Mouse (Mus musculus): ENCODE measurements around the gene Hyal2. TPM values are rescaled to one million over a fixed set of nuclear protein-coding genes. Genes with fewer than 3 reads are reported as not detected.

Gene Hyal2
- polyA plus RNA-seq, 1 experiment from 2014 or later: 56.0 TPM

- H3K4me3 ChIP-seq (replicated peaks): no peak overlapping the region
- peaks cover 42% of the 10 kb centered on the region for H3K4me1 ChIP-seq
- H3K9ac ChIP-seq (replicated peaks): no peak overlapping the region
- no peaks in the 10 kb centered on the region for H3K27me3 ChIP-seq (replicated peaks)
- no peak for ATAC-seq (ENCODE audit: low FRiP score)
- H3K4me2 ChIP-seq: no peak overlapping the region
- 95% methylated on average over 7 of the region's 7 CpGs for WGBS
- no peak overlapping the region for H3K27ac ChIP-seq (replicated peaks)
- H3K9me3 ChIP-seq (replicated peaks): no peaks in the 10 kb centered on the region
- no peaks in the 10 kb centered on the region for H3K36me3 ChIP-seq
These were observed 14.8 kb downstream of the Hyal2 start for GRCm38 (mm10) chr9:107582509-107583062.

- H3K4me2 ChIP-seq: no peak overlapping the region
- H3K36me3 ChIP-seq: no peaks in the 10 kb centered on the region
- no peak overlapping the region for H3K9ac ChIP-seq (replicated peaks)
- 90% methylated on average over 13 of the region's 14 CpGs for WGBS
- H3K9me3 ChIP-seq (replicated peaks): no peaks in the 10 kb centered on the region
- ATAC-seq (ENCODE audit: low FRiP score): no peak
- no peak overlapping the region for H3K27ac ChIP-seq (replicated peaks)
- H3K27me3 ChIP-seq (replicated peaks): no peaks in the 10 kb centered on the region
- H3K4me1 ChIP-seq: peaks cover 42% of the 10 kb centered on the region
- no peak overlapping the region for H3K4me3 ChIP-seq (replicated peaks)
These were observed 15.4 kb downstream of the Hyal2 start for GRCm38 (mm10) chr9:107583174-107583573.

GRCm38 (mm10) chr9:107586504-107586903 is 18.8 kb downstream of the Hyal2 start:
- Histone ChIP-seq H3K9ac (replicated peaks) (no peak overlapping the region), H3K27me3 (replicated peaks) (no peaks in the 10 kb centered on the region), H3K4me3 (replicated peaks) (no peak overlapping the region), H3K27ac (replicated peaks) (no peak overlapping the region), H3K9me3 (replicated peaks) (no peaks in the 10 kb centered on the region), H3K36me3 (peaks cover 13% of the 10 kb centered on the region), H3K4me1 (peaks cover 27% of the 10 kb centered on the region), H3K4me2 (no peak overlapping the region)
- ATAC-seq (ENCODE audit: low FRiP score): no peak
- 91% methylated on average over 5 of the region's 5 CpGs for WGBS

GRCm38 (mm10) chr9:107586974-107587832 is 19.5 kb downstream of the Hyal2 start, which contains the start of gene Ifrd2:
Gene Ifrd2, plus strand, starts transcription at chr9:107587642.
- peak within 1 kb of the TSS; percentile 72 for H3K27ac ChIP-seq (replicated peaks)
- WGBS: 13% methylated on average over 46 of the region's 46 CpGs
- no peaks in the 10 kb centered on the region for H3K27me3 ChIP-seq (replicated peaks)
- H3K9me3 ChIP-seq (replicated peaks): no peaks in the 10 kb centered on the region
- H3K4me3 ChIP-seq (replicated peaks): peak within 1 kb of the TSS; percentile 84
- H3K4me2 ChIP-seq: peak within 1 kb of the TSS; percentile 75
- H3K9ac ChIP-seq (replicated peaks): peak within 1 kb of the TSS; percentile 65
- peaks cover 20% of the 10 kb centered on the region for H3K4me1 ChIP-seq
- peak; percentile 97 for ATAC-seq (ENCODE audit: low FRiP score)
- peaks cover 19% of the 10 kb centered on the region for H3K36me3 ChIP-seq

- Histone ChIP-seq H3K9ac (replicated peaks) (peak overlapping the region; percentile 65), H3K4me2 (peak overlapping the region; percentile 75), H3K36me3 (peaks cover 25% of the 10 kb centered on the region), H3K27me3 (replicated peaks) (no peaks in the 10 kb centered on the region), H3K4me3 (replicated peaks) (peak overlapping the region; percentile 84), H3K27ac (replicated peaks) (peak overlapping the region; percentile 72), H3K9me3 (replicated peaks) (no peaks in the 10 kb centered on the region), H3K4me1 (peaks cover 17% of the 10 kb centered on the region)
- peak; percentile 45 for ATAC-seq (ENCODE audit: low FRiP score)
- 5% methylated on average over 33 of the region's 33 CpGs for WGBS
These were observed 20.3 kb downstream of the Hyal2 start for GRCm38 (mm10) chr9:107587833-107588639.

GRCm38 (mm10) chr9:107590058-107590772 is 22.5 kb downstream of the Hyal2 start:
- no peak for ATAC-seq (ENCODE audit: low FRiP score)
- no peak overlapping the region for H3K27ac ChIP-seq (replicated peaks)
- H3K4me1 ChIP-seq: peaks cover 18% of the 10 kb centered on the region
- H3K9me3 ChIP-seq (replicated peaks): no peaks in the 10 kb centered on the region
- no peak overlapping the region for H3K4me2 ChIP-seq
- no peaks in the 10 kb centered on the region for H3K27me3 ChIP-seq (replicated peaks)
- no peak overlapping the region for H3K9ac ChIP-seq (replicated peaks)
- H3K36me3 ChIP-seq: peaks cover 33% of the 10 kb centered on the region
- 93% methylated on average over 25 of the region's 25 CpGs for WGBS
- no peak overlapping the region for H3K4me3 ChIP-seq (replicated peaks)

GRCm38 (mm10) chr9:107590773-107591060 is 23.0 kb downstream of the Hyal2 start:
- H3K27me3 ChIP-seq (replicated peaks): no peaks in the 10 kb centered on the region
- no peak for ATAC-seq (ENCODE audit: low FRiP score)
- no peak overlapping the region for H3K9ac ChIP-seq (replicated peaks)
- 96% methylated on average over 6 of the region's 6 CpGs for WGBS
- H3K36me3 ChIP-seq: peaks cover 33% of the 10 kb centered on the region
- no peaks in the 10 kb centered on the region for H3K9me3 ChIP-seq (replicated peaks)
- no peak overlapping the region for H3K27ac ChIP-seq (replicated peaks)
- no peak overlapping the region for H3K4me3 ChIP-seq (replicated peaks)
- peaks cover 18% of the 10 kb centered on the region for H3K4me1 ChIP-seq
- H3K4me2 ChIP-seq: no peak overlapping the region

- Histone ChIP-seq H3K4me1 (peaks cover 11% of the 10 kb centered on the region), H3K36me3 (peaks cover 33% of the 10 kb centered on the region), H3K4me3 (replicated peaks) (no peak overlapping the region), H3K9ac (replicated peaks) (no peak overlapping the region), H3K4me2 (no peak overlapping the region), H3K27me3 (replicated peaks) (no peaks in the 10 kb centered on the region), H3K27ac (replicated peaks) (no peak overlapping the region), H3K9me3 (replicated peaks) (no peaks in the 10 kb centered on the region)
- ATAC-seq (ENCODE audit: low FRiP score): no peak
- WGBS: 76% methylated on average over 11 of the region's 11 CpGs
These were observed 25.6 kb downstream of the Hyal2 start for GRCm38 (mm10) chr9:107593101-107593976.

- H3K9ac ChIP-seq (replicated peaks): no peak overlapping the region
- H3K36me3 ChIP-seq: peaks cover 33% of the 10 kb centered on the region
- 61% methylated on average over 8 of the region's 8 CpGs for WGBS
- no peaks in the 10 kb centered on the region for H3K27me3 ChIP-seq (replicated peaks)
- H3K9me3 ChIP-seq (replicated peaks): no peaks in the 10 kb centered on the region
- no peak overlapping the region for H3K4me3 ChIP-seq (replicated peaks)
- no peak for ATAC-seq (ENCODE audit: low FRiP score)
- no peak overlapping the region for H3K4me2 ChIP-seq
- H3K4me1 ChIP-seq: 0 out of 2 replicates have a peak, but pooled peaks cover 3% of the 10 kb centered on the region
- H3K27ac ChIP-seq (replicated peaks): no peak overlapping the region
These were observed 26.7 kb downstream of the Hyal2 start for GRCm38 (mm10) chr9:107594281-107595062.

Data from neural tube, embryonic 15.5 days (tissue).